Mouse (Mus musculus): Measurements from ENCODE around the gene Mcf2l.

The Mcf2l gene

DNA sequence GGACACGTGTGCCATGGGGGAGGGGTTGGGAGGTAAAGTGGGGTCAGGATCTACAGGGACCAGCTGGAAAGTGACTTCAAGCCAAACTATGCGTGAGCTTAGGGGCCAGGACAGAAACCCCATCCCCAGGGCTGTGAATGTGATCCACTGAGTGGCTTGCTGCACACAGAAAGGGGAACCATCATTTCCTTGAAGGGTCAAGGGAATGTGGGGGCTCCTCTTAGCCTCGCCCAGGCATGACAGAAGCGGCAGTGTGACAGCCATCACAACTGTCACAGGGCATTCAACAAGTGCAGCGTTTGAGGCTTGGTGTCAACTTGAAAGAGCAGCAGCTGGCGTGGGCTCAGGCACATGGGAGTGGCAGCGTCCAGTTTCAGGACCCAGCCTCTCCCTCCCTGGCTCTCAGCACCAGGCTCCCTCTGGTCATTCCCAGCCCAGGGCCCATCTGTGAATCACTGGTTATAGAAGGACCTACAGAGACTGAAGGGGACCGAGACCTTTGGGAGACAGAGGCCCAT is 81.8 kb downstream of the Mcf2l start:
- DNase-seq, result no peak

DNA sequence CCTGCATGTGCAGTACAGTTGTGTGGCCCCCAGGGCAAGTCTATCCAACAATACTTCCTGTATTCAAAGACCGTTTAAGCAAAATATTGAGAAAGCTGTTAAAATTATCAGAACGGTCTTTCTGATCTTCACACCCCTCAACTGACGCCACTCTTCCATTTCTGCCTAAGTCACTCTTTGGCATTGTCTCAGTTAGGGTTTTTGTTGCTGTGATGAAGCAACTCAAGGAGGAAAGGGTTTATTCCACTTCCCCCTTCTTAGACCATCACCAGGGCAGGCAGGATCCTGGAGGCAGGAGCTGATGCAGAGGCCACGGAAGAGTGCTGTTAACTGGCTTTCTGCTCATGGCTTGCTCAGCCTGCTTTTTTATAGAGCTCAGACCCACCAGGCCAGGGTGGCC is 82.3 kb downstream of the Mcf2l start:
- no peak for DNase-seq

DNA sequence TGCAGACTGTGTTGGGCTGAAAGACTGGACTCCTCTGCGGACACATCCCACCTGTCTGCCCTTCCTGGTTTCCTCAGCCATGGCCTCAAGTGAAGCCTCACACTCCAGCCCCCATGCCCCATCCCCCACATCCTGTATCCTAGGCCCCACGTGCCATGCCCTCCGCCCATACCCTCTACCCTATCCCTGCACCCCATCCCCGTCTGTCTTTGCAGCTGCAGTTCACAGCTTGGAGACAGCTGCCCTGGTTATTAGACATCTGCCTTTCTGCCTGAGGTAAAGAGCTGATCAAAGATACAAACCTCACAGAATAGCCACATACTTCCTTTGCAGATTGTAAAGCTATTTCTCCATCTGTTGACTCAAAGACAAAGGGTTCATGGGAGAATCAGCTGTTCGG is 83.3 kb downstream of the Mcf2l start:
- no peak for DNase-seq

DNA sequence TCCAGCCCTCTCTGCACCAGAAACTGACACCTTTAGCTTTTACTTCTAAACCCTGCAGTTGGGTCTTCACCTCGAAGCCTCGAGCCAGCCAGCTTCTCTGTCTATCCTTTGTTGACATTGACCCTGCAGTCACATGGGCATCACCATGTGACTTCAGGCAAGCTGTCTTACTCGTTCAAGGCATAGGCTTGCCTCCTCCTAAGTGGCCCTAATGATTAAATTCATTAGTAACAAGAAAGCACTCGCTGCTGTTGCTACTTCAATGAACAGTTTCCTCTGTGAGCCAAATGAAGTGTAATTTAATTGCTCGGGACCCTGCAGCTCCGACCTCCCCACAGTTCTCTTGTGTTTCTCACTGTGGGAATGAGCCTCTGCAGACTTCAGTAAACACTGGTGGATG is 83.8 kb downstream of the Mcf2l start:
- DNase-seq, result no peak

DNA sequence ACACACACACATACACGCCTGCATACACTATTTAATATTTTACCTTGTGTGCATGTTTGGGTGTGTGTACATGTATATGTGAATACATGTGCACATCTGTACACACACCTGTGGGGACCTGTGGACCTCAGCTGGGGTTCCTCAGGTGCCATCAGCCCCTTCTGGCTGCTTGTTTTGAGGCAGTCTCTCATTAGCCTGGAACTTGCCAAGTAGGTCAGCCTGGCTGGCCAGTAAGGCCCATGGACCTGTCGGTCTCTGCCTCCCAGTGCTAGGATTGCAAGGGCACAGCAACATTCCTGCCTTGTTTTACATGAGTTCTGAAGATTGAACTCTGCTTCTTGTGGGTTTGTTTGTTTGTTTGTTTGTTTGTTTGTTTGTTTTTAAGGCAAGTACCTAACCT is 87.0 kb downstream of the Mcf2l start:
- peak; percentile 49 to 53 for DNase-seq

DNA sequence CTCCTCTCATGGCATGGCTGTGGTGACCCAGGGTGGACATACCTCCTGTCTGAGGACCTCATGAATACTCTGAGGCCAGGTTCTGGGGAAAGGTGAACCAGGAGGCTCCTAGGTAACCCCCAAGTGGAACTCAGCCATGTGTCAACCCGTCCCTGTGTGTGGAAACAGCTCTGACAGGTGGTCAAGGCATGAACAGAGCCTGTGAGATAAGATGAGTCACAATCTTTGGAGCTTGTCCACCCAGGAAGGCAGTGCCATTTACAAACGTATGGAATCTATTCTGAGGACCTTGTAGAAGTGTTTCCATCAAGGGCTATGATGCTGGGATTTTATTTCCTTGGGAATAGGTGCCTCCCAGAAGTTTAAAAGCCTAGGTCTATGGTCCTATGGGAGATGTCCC is 87.6 kb downstream of the Mcf2l start:
- DNase-seq, result no peak

DNA sequence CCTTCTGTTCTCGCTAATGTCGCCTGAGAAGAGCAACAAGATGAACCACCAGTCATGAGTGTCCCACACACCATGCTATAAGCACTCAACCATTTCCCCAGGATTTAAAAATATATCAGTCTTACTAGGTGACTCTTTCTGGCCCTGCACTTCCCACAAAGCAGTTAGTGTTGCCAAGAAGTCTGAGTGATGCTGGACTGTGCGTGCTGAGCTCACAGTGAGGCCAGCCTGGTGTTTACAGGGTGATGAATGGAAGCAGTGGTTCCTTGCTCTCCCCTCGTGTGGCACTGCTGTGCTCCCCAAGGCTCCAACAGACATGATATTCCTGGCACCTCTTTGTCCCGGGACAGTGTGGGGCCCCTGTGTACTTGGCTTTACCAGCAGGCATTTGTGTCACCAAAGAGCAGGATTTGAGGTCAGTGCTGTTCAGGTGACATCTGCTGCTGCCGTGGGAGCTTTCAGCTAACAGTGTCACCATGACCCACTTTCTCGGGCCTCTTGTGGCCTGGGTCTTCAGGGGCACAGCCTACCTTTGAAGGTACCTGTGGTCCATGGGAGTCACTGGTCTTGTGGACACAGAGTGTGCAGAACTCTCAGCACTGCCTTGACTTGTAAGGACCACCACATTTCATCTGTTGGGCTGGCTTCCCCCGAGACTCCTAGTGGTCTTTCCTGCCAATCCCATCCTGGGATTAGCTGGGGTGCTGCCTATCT is 88.4 kb downstream of the Mcf2l start:
- DNase-seq, result no peak

DNA sequence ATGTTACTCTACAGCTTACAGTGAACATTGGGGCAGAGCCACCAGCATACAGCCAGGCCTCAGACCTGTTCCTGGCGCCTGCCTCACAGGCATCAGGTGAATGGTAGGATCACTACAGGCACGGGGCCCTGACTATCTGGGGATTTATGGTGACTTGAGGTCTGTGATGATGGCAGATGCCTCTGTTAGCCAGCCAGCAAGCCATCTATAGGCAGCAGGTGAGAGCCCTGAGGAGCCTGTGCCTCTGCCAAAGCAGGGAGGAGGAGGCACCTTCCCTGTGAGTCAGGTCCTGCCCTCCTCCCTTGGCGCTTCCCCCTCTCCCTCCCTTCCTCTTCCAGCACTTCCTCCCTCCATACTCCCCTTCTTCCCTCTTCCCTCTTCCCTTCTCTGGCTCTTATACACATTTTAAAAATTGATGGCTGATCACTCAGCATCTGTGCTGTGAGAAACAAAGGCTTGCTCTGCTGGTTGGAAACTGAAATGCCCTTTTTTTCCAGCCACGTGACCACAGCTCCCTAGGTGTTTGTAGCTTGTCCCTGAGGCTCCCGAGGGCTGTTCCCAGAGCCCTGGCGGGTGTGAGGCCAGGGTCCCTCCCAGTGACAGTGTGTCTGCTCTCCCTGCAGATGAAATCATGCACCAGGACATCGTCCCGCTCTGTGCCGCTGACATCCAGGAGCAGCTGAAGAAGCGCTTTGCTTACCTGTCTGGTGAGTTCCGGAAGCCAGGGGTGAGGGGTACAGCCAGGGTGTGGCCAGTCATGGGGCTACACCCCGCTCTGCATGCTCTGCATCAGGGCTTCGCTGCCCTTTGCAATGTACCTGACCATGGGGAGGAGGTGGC is 89.2 kb downstream of the Mcf2l start:
- peak; percentile 78 to 79 for DNase-seq

DNA sequence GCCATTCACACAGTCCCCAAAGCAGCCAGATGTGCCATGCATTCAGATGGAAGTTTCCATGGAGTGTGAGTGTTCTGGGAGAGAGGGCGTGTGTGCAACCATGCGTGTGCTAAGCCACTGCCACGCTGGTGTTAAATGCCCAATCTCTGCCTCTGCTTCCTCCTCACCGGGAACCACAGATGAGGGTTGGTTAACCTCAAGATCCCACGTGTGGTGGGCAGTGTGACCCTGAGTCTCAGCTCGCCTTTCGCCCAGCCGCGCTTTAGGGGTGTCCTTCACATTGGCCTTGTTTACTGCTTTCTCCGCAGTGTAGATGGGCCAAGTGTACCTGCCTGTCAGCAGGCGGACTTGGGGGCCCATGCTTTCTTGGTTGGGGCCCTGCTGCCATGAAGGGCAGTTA is 102.7 kb downstream of the Mcf2l start:
- no peak for DNase-seq

DNA sequence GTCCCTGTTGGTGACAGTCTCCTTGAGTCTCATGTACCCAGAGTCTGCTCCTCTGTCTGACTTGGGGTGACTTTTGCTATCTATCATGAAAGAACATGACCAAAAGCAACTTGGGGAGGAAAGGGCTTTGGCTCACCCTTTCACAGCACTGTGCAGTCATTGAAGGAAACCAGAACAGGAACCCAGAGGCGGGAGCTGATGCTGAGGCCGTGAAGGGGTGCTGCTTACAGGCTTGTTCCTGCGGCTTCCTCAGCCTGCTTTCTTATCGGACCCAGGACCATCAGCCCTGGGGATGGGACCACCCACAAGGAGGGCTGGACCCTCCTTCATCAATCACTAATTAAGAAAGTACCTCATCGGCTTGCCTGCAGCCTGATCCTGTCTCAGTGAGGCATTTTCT is 103.1 kb downstream of the Mcf2l start:
- no peak for DNase-seq

DNA sequence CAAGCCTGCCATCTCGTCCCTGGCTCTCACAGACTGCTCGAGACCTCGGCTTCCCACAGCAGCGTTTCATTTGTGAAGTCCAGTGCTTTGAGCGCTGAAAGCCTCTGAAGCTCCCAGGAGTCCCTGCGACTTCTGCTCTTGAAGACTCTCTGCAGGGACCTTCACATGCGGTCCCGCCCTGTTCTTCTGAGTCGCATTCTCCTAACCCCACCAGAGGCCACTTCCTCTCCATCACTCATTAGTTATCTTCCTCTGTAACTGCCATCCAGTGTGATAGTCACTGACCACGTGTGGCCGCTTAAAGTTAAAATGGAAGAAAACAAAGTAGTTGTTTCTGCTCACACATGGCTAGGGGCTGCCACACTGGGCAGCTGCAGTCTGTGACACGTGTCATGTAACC is 103.7 kb downstream of the Mcf2l start:
- DNase-seq, result no peak

DNA sequence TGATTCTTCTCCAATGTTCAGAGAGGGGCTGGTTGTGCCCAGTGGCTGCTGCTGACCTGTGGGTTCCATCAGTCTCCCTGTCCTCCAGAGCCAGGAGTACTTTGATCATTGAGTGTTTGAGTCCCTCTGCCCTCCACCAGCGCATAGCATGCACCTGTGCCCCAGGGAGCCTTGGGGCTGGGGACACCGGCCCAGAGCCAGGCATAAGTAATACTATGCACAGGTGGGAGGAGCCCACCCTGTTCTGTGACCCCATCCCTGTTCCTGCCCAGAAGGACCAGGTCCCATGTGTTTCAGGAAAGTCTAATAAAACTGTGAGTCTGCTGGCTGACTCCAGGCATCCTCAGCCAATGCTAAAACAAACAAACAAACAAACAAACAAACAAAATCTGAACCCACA is 104.7 kb downstream of the Mcf2l start:
- no peak for DNase-seq

DNA sequence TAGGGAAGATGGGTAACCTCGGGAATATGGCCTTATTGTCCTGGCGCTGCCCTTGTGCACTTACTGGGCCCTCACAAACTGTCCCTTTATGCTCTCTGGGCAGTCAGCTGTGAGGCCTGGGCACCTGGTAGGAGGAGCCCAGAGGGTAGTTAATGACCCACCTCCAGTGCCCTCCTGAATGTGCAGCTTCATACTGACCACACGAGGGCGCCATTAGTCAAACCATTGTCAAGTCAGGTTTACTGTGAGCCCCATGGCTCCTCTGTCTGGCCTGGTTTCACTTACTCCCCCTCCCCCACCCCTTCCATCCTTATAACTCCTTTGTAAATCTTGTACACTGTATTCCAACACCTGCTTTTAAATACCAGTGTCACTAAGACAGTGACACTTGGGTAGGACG is 105.1 kb downstream of the Mcf2l start:
- DNase-seq, result peak; percentile 69 to 70

DNA sequence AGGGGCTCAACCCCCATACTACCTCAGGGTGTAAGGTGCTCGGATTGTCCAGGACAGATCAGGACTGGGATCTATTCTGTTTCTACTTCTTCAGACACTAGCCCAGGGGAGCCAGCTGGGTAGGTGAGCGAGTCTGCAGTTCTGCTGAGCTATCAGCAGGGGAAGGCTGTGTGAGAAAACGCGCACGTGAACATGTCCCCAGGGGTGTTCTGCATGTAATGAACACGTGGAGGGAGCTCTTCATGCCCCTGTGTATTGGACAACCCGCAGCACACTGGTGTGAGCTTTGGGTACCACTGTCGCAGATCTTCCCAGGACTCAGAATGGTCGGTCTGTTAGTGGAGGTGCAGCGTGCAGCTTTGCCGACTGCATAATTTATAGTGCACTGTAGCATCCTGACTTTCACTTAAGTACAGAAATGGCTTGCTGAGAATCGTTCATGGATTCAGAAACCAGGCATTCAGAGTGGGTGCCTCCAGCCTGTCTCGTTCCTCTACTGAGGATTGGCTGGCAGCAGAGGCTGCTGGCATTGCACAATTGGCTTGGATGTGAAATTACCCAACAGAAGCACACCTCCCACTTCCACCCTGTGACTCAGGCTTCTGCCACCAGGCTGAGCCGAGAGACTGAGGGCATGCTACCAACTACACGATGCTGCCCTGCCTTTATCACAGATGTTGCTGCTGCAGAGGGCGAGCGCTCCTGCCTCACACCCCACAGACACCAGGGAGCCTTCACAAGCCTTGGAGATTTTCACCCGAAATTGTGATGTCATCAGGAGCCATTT is 110.3 kb downstream of the Mcf2l start:
- DNase-seq, result peak; percentile 83 to 85

DNA sequence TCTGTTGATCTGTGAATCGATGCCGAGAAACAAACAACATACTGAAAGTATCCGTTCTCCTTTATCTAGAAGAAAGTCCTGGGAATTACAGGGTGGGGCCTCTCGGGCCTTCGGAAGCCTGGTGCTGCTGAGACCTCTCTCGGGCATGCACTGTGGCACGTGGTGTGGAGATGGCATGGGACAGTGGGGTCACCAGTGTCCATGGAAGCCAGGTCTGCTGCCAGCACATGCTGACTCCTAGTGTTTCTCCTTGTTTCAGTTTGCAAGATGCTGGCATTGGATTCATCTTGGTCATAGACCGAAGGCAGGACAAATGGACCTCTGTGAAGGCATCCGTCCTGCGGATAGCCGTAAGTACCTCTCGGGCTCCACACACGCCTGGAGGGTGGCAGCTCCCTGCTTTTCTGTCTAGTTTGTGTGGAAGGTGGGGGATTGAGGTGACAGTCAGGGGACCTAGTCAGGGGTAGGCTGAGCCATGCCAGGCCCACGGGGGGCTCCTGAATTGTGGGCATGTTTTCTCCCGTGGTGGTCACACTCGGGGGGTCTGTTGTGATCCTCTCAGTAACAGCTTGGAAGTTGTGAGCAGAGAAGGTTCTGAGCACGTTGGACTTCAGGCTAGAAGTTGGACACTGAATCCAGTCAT is 111.1 kb downstream of the Mcf2l start:
- peak; percentile 36 to 55 for DNase-seq

DNA sequence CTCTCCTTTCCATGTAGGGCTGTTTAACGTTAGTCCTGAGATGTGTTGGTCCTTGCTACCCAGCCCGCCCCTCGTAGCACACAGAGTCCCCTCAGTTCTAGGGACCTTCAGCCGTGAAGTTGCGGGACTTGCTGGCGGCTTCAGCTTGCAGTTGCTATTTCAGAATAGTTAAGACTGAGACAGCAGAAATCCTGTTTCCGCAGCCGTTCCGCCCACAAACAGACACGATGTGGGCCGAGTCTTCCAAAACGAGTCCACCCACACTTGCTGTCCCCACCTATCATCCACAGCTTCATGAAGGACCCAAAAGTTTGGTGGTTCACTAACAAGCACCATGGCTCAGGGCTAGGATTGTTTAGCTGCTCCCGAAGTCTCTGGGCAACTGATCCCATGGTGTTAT is 111.7 kb downstream of the Mcf2l start:
- peak in 1 of 2 experiments; percentile 44 for DNase-seq

DNA sequence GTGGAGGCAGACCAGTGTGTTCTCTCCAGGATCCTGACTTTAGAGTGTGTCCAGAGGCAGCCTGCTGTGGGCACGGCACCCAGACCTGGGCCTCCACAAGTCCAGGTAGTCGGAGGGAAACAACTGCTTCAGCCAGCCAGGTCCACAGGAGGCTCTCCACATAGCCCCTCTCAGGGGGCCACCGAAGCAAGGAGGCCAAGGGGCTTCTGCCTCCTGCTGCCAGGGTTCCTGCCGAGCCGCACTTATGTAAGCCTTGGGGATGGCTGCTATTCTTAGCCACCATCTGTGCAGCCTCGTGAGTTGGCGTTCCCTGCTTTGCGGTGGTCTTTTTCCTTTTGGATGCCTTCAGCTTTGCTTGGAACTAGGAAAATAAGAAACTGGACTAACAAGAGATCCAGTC is 114.0 kb downstream of the Mcf2l start:
- DNase-seq, result peak; percentile 65 to 71

DNA sequence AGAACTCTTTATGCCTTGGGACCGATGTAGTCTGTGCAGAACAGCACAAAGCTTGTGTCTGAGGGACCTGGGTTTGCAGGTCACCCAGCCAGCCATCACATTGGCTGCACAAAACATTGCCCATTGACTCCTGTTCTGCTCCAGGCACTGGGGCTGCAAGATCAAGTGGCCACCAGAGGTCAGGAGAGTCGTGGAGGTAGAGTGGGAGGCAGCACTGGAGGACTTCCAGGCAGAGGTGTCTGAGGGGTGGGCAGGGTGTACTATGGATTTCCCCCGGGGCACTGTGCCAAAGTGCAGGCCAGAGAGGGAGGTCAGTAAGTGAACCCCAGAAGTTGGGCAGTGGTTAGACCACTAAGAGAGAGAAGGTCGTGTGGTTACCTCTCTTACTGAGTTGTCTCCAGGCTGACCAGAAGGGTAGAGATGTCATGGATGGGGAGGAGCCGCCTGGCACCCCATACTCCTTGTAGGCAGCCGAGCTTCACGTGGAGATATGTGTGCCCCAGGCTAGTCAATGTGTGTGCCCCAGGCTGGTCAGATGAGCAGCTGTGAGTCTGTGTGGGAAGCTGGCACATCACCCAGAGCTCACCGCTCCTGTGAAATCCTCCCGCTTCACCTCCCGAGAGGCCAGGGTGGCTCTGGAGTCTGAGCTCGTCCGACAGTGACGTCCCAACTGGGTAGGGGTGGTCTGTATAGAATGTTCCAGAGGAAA is 115.3 kb downstream of the Mcf2l start:
- peak; percentile 46 to 49 for DNase-seq

DNA sequence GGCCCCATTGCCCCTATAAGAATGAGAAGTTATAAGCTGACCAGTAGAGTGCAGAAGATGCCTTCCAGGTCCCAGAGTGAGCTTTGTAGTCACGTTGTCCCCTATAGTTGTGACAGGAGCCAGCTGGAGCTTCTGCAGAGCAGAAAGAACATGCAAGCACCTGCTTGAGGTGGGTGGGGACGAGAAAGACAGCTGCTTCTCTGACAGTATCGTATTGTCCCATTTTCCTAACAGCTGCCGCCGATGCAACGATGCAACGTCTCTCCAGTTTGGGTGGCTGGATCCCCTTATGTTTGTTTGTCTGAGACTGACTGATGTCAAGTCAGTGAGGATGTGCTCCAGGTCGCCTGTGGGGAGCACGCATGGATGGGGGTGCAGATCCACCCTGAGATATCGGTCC is 117.8 kb downstream of the Mcf2l start:
- no peak for DNase-seq

DNA sequence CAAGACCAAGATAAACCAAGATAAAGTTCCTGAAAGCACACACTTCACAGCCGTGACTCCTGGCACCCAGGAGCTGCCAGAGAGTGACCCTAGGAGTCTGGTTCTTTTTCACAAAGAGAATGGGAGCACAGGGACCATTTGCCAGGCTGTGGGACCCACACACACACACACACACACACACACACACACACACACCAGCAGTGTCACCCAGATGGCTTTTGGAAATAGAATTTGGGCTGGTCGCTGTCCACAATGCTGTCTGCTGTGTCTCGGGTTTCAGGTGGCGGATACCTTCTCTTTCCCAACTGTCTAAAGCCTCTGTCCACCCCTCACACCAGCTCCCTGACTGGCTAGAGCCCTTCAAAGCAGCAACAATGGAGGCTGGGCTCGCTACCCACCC is 120.9 kb downstream of the Mcf2l start:
- DNase-seq, result no peak

DNA sequence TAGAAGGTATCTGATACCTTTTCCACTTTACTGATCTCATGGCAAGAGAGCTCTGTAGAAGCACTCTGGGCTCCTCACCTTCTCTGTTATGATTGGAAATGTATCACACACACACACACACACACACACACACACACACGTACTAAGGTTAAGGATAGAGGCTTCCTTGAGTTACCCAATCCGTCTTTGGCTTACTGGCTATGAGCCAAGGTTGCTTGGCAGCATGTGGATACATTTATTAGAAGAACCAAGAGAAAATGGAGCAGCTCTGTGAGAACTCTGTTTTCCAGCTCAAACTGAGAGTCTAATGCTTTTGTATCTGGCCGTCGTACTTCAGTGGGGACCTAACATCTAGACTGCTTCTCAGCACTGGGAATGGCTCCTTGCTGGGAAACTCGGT is 121.9 kb downstream of the Mcf2l start:
- DNase-seq, result peak; percentile 40 to 46

DNA sequence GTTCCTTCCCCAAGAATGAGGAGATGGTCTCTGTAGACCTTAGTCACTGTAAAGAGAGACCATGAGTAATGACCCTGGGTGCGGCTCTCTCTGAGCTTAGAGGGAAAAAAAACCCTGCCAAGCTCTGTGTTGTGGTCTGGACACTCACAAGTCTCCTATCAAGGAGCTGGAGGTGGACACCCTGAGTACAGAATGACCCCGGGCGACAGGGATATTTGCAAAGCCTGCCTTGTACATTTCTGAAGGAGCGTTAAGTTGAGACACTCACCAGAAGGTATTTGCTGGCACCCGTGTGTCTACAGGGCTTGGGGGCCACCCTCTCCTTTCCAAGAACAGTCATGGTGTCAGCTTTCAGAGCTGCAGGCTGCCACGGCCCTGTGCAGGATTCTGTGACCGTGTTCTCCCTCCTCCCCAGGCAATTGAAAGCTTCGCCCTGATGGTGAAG is 123.2 kb downstream of the Mcf2l start:
- no peak for DNase-seq

All from cerebellum, postnatal 36 days (tissue).